Mouse (Mus musculus) cerebellum, adult 2 months (tissue): ENCODE data around the gene Esd.

Source experiments
- CTCF ChIP-seq: fragments of 200-500 bp; IDR thresholded peaks from 2 replicates; pipeline ENCODE4 v1.5.1; 2011; ENCODE audit warnings: low read depth, mild to moderate bottlenecking, control low read depth, low read length, moderate library complexity, borderline replicate concordance; ENCODE audit not compliant: insufficient read depth
- POLR2A ChIP-seq: fragments of 200-500 bp; IDR thresholded peaks from 2 replicates; pipeline ENCODE4 v1.6.1; 2011; ENCODE audit warnings: low read length, control low read depth, borderline replicate concordance; ENCODE audit not compliant: insufficient read depth

- TF ChIP-seq POLR2A (no peak), CTCF (no peak)
Observed at GRCm38 (mm10) chr14:74691963-74692362, 40.1 kb upstream of the Esd start.
